Mouse (Mus musculus): ENCODE data around the gene Gpc5.

DNA sequence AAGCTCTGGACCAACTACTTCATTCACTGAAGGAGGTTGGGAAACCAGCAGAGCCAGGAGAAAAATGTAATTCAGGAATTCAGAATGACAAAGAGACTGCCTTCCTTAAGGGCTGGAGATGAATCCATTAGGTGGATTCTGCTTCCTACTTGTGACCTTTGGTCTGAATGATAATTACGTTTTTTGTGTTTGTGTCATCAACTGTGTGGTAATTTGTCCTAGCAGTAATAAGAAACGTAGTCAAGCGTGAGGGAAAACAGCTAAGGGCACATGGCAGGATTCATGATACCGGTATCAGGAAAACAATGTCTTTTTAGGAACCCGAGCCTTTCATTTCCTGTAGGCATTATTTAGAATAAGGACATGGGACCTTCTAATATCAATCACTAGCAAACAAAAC is 1045.3 kb downstream of the Gpc5 start:
- no peak for TF ChIP-seq ELF1 (IDR thresholded peaks at IDR 0.05; ENCODE audit: low read depth, low read length)
- no peak for TF ChIP-seq UBTF (IDR thresholded peaks at IDR 0.05; ENCODE audit: low read depth, low read length)
- no peak for TF ChIP-seq POLR2A (IDR thresholded peaks at IDR 0.05; ENCODE audit: low read depth, low read length)
- TF ChIP-seq RCOR1 (conservative IDR thresholded peaks at IDR 0.05; ENCODE audit: low read depth, low read length), result no peak
- no peak for TF ChIP-seq NELFE (IDR thresholded peaks at IDR 0.05; ENCODE audit: low read depth, low read length)
- no peak for TF ChIP-seq CTCF (conservative IDR thresholded peaks at IDR 0.05 in 1 of 2, IDR thresholded peaks at IDR 0.05 in 1 of 2; ENCODE audit: low read depth in 2 of 2, low read length in 2 of 2)
- TF ChIP-seq ETS1 (conservative IDR thresholded peaks at IDR 0.05; ENCODE audit: low read depth, low read length), result no peak
- TF ChIP-seq ZKSCAN1 (IDR thresholded peaks at IDR 0.05; ENCODE audit: borderline replicate concordance, low read depth, low read length), result no peak
- no peak for TF ChIP-seq ZMIZ1 (IDR thresholded peaks at IDR 0.05; ENCODE audit: low read depth, low read length)

Measured in CH12.LX (cell line).